Mouse (Mus musculus) megakaryocyte, adult 5-6 weeks (primary cell): ENCODE measurements at regions not wholly inside any gene's neighbourhood (a gene's known extent, or its start where the extent isn't known, plus 50 kb on each side); places are given as distances from the start of the nearest gene placed in this dataset.
A peak's percentile ranks its signal among the peaks of the same experiment; 100 is the strongest.

Source experiments
- ATAC-seq: 2 replicates; pipeline ENCODE4 v1.8.0; 2016; ENCODE audit warnings: mild to moderate bottlenecking, inconsistent platforms; ENCODE audit not compliant: poor library complexity, severe bottlenecking

- 0 out of 2 replicates have a peak, but pooled peaks have one; percentile 49 for ATAC-seq
These were observed 71.8 kb upstream of the Pax2 start for GRCm38 (mm10) chr19:44684061-44684514.

GRCm38 (mm10) chr19:44686061-44686460 is 69.8 kb upstream of the Pax2 start:
- no peak for ATAC-seq

DNA sequence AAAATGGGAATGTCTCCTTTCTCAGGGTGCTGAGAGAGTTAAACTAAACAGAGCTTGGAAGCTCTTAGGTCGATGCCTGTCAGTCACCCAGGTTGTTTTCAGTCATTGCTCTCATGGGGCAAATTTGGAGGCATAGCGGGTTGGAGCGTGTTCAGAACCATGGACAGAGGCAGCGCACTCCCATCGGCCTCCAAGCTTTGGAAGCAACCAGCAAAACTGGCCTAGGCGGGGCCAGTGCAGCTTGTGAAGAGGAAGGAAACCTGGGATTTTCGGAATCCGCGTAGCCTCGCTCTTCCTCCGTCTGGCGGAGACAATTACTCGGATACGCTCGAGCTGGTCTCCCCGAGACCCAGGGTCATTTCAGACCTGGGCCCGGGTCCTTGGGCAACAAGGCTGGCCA is 63.4 kb upstream of the Pax2 start:
- no peak for ATAC-seq

- no peak for ATAC-seq
These were observed 63.0 kb upstream of the Pax2 start for GRCm38 (mm10) chr19:44692816-44693215.

DNA sequence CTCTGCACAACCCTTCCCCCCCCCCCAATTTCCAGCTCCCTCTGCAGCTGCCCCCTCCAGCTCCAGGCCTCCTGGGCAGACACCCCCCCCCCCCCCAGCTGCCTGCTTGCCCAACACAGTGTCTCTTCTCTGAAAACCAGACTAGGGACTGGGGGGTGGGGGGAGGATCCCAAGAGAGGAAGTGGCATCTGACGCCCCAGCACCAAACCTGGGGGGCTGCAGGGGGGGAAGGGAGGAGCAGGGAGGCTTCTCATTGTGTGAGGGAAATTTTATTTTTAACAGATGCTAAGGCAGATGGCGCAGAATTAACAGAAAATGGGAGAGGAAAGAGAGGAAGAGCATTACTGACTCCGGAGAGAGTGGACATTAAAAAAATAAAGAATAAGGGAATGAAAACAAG is 60.5 kb upstream of the Pax2 start:
- no peak for ATAC-seq

DNA sequence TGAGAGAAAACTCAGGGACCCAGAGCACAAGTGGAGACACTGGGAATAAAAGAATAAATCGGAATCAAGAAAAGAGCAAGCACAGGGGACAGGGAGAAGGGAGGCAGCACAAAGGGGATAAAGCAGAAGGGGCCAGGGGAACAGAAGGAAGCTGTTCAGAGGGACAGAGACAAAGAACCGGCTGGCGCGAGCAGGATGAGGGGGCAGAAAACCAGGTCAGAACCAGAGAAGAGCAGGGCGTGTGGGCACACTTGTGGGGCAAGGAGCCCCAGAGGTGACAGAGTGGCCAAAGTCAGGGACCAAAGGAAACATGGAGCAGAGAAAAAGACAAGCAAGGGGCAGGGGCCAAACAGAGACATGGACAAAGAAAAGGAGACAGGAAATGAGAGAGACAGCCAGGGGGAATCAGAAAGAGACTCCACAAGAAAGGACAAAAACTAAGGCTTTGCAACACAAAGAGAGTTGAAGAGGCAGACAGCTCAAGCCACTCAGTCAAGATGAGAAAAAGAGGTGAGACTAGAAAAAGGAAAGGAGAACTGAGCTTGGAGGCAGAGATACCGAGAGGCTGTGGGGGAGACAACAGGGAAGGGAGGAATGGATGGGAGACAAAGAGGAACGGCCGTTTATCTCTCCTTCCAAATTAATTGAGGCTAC is 59.7 kb upstream of the Pax2 start:
- ATAC-seq = no peak

DNA sequence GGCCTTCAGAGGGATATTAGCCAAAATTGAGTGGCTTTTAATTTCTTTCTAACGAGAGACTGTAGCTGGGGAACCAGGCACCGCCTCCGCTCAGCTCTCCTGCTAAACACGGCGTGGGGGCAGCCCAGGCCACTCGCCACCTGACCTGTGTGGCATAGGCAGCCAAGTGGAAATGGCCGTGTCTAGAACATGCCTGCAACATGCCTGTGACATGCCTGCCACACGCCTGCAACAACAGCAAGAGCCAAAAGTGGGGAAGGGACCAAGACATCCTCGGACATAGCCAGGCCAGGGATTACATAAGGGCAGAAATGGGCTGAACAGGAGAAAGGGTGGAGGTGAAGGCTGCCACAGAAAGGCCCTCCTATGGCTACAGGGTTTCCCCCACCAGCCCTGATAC is 59.1 kb upstream of the Pax2 start:
- no peak for ATAC-seq

DNA sequence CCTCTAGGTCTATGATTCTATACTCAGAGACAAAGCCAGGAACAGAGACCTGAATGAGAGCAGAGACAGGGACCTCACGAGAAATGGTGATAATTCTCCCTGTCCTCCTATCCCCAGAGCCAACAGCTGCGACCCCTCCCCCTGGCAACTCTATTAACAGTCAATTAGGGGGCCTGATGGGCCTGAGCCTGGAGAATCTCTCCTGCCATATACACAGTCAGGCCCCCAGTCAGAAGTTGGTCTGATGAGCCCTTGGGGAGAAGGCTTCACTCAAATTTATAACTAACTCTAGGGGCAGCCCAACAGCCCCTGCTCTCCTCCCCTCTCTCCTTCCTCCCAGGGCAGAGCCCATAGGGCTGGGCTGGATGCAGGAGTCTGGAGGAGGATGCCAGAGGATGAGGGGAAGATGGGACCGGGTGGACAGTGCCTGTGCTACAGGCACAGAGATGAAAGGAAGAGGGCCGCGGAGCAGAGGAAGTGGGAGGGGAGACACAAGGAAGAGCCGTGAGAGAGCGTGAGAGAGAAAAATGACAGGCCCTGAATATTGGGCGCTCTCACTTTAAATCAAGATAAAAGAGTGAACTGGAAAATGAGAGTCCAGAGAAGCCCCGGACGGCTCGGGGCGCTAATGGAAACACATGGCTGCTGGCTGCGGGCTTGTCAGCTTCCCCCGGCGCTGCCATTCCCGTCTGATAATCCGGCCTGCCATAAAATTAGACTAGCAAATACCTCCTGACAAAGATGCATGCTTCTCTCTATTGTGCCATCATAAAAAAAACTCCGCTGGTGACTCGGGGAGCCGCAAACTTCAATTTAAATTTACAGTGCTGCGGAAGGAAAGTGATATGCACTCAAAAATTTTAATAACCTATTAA is 57.2 kb upstream of the Pax2 start:
- ATAC-seq = no peak
